In the genomic region with DNA sequence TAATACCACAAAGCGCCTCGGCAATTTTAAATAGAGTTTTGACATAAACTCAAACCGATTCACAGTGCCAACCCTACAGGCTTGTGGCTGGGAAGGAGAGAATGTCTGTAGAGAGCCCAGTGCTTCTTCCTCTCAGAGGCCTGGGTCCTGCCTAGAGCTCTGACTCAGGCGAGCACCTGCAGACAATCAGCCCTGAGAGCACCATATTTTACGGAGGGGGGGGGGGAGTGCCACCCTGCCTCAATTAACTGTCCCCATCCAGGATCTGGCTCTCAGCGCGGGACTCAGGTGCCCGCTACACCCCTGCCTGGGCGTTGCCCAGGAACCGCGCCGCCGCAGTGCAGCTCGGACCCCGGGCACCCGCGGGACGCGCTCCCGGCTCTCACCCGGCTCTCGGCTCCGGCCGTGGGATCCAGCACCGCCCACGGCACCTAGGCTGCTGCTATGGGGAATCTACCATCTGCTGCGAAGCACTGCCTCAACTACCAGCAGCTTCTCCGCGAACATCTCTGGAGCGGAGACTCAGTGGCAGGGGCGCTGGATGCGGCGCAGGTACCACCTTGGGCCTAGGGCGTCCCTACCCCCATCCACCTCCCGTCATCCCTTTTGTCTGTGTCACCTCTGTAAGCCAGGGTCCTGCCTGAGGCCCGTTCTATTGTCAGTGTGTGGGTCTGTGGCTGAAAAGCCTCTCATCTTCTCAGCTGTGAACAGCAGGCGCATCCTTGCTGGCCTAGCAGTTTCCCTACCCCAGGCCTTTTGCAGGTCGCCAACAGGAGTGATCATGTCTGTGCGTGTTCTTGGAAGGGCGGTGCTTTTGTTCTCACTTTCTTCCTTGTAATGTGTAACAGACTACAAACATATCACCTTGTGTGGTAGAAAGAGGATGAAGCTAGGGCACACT, we compare ENCODE assay signal across 8 mouse cellular contexts. TPM values are rescaled to one million over a fixed set of nuclear protein-coding genes. Genes with fewer than 3 reads are reported as not detected.
DNase-seq lines count a peak whose midpoint lies in the region; ATAC-seq and TF ChIP-seq lines count a peak whose summit lies in the region.

A gene (plus strand): TSS at position 225 of the 901 bp plus-strand sequence.

- no peaks in the 10 kb centered on the region for H3K9me3 ChIP-seq in lung, embryonic 14.5 days (ENCODE audit: low read depth, low read length)
- H3K9me3 ChIP-seq in forebrain, embryonic 15.5 days, result no peaks in the 10 kb centered on the region

- no peaks in the 10 kb centered on the region for H3K36me3 ChIP-seq in lung, embryonic 14.5 days (ENCODE audit: insufficient read depth)
- no peaks in the 10 kb centered on the region for H3K36me3 ChIP-seq in forebrain, embryonic 15.5 days
- H3K36me3 ChIP-seq in small intestine, adult 2 months (ENCODE audit: control insufficient read depth, insufficient read depth, low read length), result no peaks in the 10 kb centered on the region

- WGBS in lung, embryonic 14.5 days, result 10% methylated on average over 40 of the region's 40 CpGs
- WGBS in forebrain, embryonic 15.5 days, result 2% methylated on average over 39 of the region's 40 CpGs
- WGBS in small intestine, adult 2 months, result 20% methylated on average over 40 of the region's 40 CpGs

- no peaks in the 10 kb centered on the region for H3K27me3 ChIP-seq in lung, embryonic 14.5 days (ENCODE audit: insufficient read depth, low read length)
- H3K27me3 ChIP-seq in forebrain, embryonic 15.5 days, result no peaks in the 10 kb centered on the region
- no peaks in the 10 kb centered on the region for H3K27me3 ChIP-seq in small intestine, adult 2 months (ENCODE audit: control insufficient read depth, insufficient read depth, low read length)

- peak within 1 kb of the TSS; percentile 54 for H3K4me3 ChIP-seq in lung, embryonic 14.5 days (ENCODE audit: low read depth, low read length)
- peak within 1 kb of the TSS; percentile 53 for H3K4me3 ChIP-seq in forebrain, embryonic 15.5 days
- peak within 1 kb of the TSS; percentile 44 for H3K4me3 ChIP-seq in small intestine, adult 2 months (ENCODE audit: low read depth, low read length)

- H3K9ac ChIP-seq in lung, embryonic 14.5 days, result peak within 1 kb of the TSS; percentile 72
- H3K9ac ChIP-seq in forebrain, embryonic 15.5 days (replicated peaks), result peak within 1 kb of the TSS; percentile 68

- intact Hi-C loops in gastrocnemius, postnatal 14 days (cut with DNase I; ENCODE audit: low total_unique reads), result no loop called here

- H3K27ac ChIP-seq in lung, embryonic 14.5 days (ENCODE audit: low read depth), result peak within 1 kb of the TSS; percentile 69
- peak within 1 kb of the TSS; percentile 87 for H3K27ac ChIP-seq in forebrain, embryonic 15.5 days (replicated peaks)
- H3K27ac ChIP-seq in small intestine, adult 2 months (ENCODE audit: insufficient read depth, low read depth, low read length), result no peak within 1 kb of the TSS

- H3K4me1 ChIP-seq in lung, embryonic 14.5 days (ENCODE audit: insufficient read depth), result no peaks in the 10 kb centered on the region; the same call in 1 of the 2 replicates
- H3K4me1 ChIP-seq in forebrain, embryonic 15.5 days, result peaks cover 23% of the 10 kb centered on the region
- H3K4me1 ChIP-seq in small intestine, adult 2 months (ENCODE audit: control insufficient read depth, insufficient read depth, insufficient read length, low read length), result no peaks in the 10 kb centered on the region

- peak; percentile 70 for ATAC-seq in lung, embryonic 14.5 days (ENCODE audit: insufficient read depth)
- peak; percentile 90 for ATAC-seq in forebrain, embryonic 15.5 days (replicated peaks)

- TF ChIP-seq CTCF in lung, embryonic 14.5 days (IDR thresholded peaks at IDR 0.05; ENCODE audit: low read depth), result no peak
- TF ChIP-seq CTCF in small intestine, adult 2 months (IDR thresholded peaks at IDR 0.05; ENCODE audit: extremely low read depth, insufficient read length, insufficient replicate concordance, low read depth, low read length), result no peak

- H3K4me2 ChIP-seq in lung, embryonic 14.5 days, result peak within 1 kb of the TSS; percentile 91
- H3K4me2 ChIP-seq in forebrain, embryonic 15.5 days (replicated peaks), result peak within 1 kb of the TSS; percentile 83

- no peak for TF ChIP-seq POLR2A in small intestine, adult 2 months (IDR thresholded peaks at IDR 0.05; ENCODE audit: low read depth, low read length)

- DNase-seq in lung, embryonic 14.5 days, result peak; percentile 47
- no peak for DNase-seq in lung, postnatal 36 days
- peak; percentile 69 for DNase-seq in cerebellum, adult 11 months
- peak; percentile 70 for DNase-seq in layer of hippocampus, adult 9-11 months
- peak; percentile 17 to 39 for DNase-seq in lung, postnatal 4 days
- no peak for DNase-seq in gastrocnemius, postnatal 14 days

RNA-seq across cellular contexts. Expression of the gene that starts here (rescaled TPM):
- polyA plus RNA-seq in lung, embryonic 14.5 days (2014; fragmentation: Nextera tagmentation; extraction: Ambion mirVana), result 9.3 and 9.5 TPM in 2 replicates
- 14.9 and 15.2 TPM in 2 replicates for polyA plus RNA-seq in forebrain, embryonic 15.5 days (2015; fragmentation: Nextera tagmentation; extraction: Ambion mirVana)
- 0.14 TPM in 1 of 2 replicates, not detected in the other for polyA plus RNA-seq in small intestine, adult 2 months (2012; rRNA removed)
- under 1 TPM in 1 of 2 experiments, not detected in 1; 0.37 TPM for total RNA-seq in gastrocnemius, postnatal 14 days (2021)

Comparison
In these comparisons a context has a peak if more than half of its experiments do, and no peak if none do; other contexts are left out.
1. DNase-seq: peak in lung, embryonic 14.5 days (single experiment), cerebellum, adult 11 months (single experiment), layer of hippocampus, adult 9-11 months (single experiment) and lung, postnatal 4 days (2 of 2); none in lung, postnatal 36 days (single experiment) and gastrocnemius, postnatal 14 days (single experiment).
2. Peak in every context shown above with its lines, with median percentiles within 50 percentile points of each other: H3K4me3 ChIP-seq.